Mouse (Mus musculus) kidney, embryonic 15.5 days (tissue): Measurements from ENCODE around the gene Olfr820. TPM values are rescaled to one million over a fixed set of nuclear protein-coding genes. Genes with fewer than 3 reads are reported as not detected.

Experiments
- polyA plus RNA-seq: library from polyadenylated mRNA; unstranded; fragments of >200 nt; fragmentation: Nextera tagmentation; extraction: Ambion mirVana; gene quantifications from 2 replicates; pipeline ENCODE4 v1.2.1, GENCODE M21; 2015

Olfr820 gene
- polyA plus RNA-seq, 1 experiment from 2014 or later: not detected

Other genes starting within 250 kb of the Olfr820 start
- gene Olfr808, start 247.1 kb upstream of the Olfr820 start, polyA plus RNA-seq: not detected in 2 replicates
- gene Olfr809, start 238.0 kb upstream of the Olfr820 start, polyA plus RNA-seq: not detected in 2 replicates
- not detected in 2 replicates for gene Olfr810, start 217.7 kb upstream of the Olfr820 start, polyA plus RNA-seq
- not detected in 2 replicates for gene Olfr811, start 208.2 kb upstream of the Olfr820 start, polyA plus RNA-seq
- not detected in 2 replicates for gene Olfr812, start 166.5 kb upstream of the Olfr820 start, polyA plus RNA-seq
- gene Olfr813, start 157.3 kb upstream of the Olfr820 start, polyA plus RNA-seq: not detected in 2 replicates
- not detected in 2 replicates for gene Olfr814, start 132.8 kb upstream of the Olfr820 start, polyA plus RNA-seq
- not detected in 2 replicates for gene Olfr815, start 106.8 kb upstream of the Olfr820 start, polyA plus RNA-seq
- not detected in 2 replicates for gene Olfr816, start 97.0 kb upstream of the Olfr820 start, polyA plus RNA-seq
- not detected in 2 replicates for gene Olfr818, start 63.5 kb upstream of the Olfr820 start, polyA plus RNA-seq
- gene Olfr819, start 45.4 kb upstream of the Olfr820 start, polyA plus RNA-seq: not detected in 2 replicates
- gene Olfr247, start 36.5 kb upstream of the Olfr820 start, polyA plus RNA-seq: not detected in 2 replicates
- not detected in 2 replicates for gene Gm10310, start 27.6 kb upstream of the Olfr820 start, polyA plus RNA-seq
- not detected in 2 replicates for gene Olfr821, start 17.7 kb downstream of the Olfr820 start, polyA plus RNA-seq
- gene Olfr822, start 58.6 kb downstream of the Olfr820 start, polyA plus RNA-seq: not detected in 2 replicates
- not detected in 2 replicates for gene Olfr823, start 102.8 kb downstream of the Olfr820 start, polyA plus RNA-seq
- gene Olfr824, start 117.4 kb downstream of the Olfr820 start, polyA plus RNA-seq: not detected in 2 replicates
- not detected in 2 replicates for gene Olfr825, start 154.1 kb downstream of the Olfr820 start, polyA plus RNA-seq
- not detected in 2 replicates for gene Olfr826, start 171.6 kb downstream of the Olfr820 start, polyA plus RNA-seq
- gene Olfr827, start 201.8 kb downstream of the Olfr820 start, polyA plus RNA-seq: not detected in 2 replicates